Mouse (Mus musculus) erythroblast, embryonic 14.5 days (primary cell): Measurements from ENCODE around the gene Npr3.

ENCODE experiments used
- GATA1 ChIP-seq: IDR thresholded peaks from 2 replicates; pipeline ENCODE4 v1.6.1; 2012; ENCODE audit warnings: low read length, inconsistent platforms, mixed read lengths
- TAL1 ChIP-seq: IDR thresholded peaks from 3 replicates; pipeline ENCODE4 v1.6.1; 2012; ENCODE audit warnings: low read length, inconsistent platforms, mixed read lengths

- TF ChIP-seq GATA1 (no peak), TAL1 (no peak)
Measured at GRCm38 (mm10) chr15:11881822-11882221, 25.3 kb downstream of the Npr3 start.
